Mouse (Mus musculus) inflammation-experienced regulatory T-cells (primary cell): ENCODE data around the gene Ttc36. TPM values are rescaled to one million over a fixed set of nuclear protein-coding genes. Genes with fewer than 3 reads are reported as not detected.

Experiments used
- polyA plus RNA-seq, 2 experiments: library from polyadenylated mRNA; unstranded; fragments of 100-300 nt; shearing (Covaris generic); gene quantifications; one replicate each; pipeline ENCODE4 v1.2.1; 2017

Ttc36 gene
- polyA plus RNA-seq = not detected

DNA sequence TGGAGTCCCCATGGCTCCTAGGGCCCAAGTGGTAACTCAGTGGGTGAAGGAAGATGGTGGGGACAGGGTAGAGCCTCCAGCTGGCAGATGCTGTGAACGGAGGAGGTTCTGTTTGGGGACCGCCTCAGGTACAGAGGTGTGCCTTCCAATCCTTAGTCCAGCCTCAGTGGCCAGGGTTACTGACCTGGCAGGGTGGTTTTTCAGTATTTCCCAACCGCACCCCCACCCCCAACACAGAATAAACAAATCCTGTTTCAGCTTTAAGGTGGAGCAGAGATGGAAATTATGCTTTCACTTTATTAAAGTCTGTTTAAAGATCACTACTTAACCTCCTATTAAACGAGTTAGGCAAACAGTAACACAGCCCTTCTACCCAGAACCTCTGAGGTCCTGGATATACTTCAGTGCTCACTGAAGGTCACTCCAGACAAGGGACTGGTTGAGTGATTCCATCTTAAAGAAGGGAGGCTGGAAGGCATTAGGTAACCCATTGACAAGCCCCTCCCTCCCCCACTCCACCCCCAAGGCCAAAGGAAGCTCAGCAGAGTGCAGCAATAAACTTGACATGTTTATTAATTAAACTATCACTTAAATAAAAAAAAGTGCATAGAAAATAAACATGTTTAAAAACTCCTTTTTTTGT lies at the start of gene Ttc36:
Ttc36 (minus strand) TSS at position 265 of the 643 bp plus-strand sequence.

DNA sequence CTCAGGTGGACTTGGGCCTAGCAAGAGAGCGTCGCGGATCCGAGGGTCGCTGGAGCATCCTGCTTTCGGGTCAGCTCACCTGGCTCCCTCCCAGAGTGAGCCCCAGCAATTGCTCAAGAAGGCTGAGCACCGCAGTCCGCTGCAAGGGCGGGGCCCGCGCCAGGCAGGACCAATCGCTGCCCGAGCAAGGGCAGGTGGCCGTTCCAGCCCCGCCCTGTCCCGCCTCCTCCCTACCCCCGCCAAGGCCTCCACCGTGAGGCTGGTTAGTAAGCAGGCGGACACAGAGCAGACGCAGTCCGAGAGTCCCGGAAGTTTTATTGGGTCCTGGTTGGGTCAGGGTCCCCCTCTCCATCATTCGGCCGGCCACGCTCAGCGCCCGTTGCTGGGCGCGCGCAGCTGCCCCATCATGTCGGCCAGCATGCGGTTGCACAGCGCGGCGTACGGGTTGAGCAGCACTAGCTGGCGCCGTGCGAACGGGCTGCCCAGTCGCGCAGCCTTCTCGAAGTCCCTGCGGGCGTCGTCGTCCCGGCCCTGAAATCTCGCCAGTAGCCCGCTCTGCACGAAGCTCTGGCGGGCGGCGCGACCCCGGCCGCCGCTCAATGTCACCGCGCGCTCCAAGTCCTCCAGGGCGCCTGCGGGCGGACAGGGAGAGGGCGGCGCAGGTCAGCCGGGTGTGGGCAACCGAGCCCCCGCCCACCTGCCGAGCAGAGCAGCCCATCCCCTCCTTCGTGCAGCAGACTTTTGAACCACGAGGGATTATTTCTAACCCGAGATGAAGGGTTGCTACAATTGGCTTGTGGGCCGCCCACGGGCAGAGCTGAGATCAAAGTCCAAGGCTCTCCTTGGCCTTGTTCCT lies 3.5 kb downstream of the Ttc36 start, which contains the start of gene Tmem25:
Tmem25 (minus strand) TSS at position 206 of the 856 bp plus-strand sequence.

DNA sequence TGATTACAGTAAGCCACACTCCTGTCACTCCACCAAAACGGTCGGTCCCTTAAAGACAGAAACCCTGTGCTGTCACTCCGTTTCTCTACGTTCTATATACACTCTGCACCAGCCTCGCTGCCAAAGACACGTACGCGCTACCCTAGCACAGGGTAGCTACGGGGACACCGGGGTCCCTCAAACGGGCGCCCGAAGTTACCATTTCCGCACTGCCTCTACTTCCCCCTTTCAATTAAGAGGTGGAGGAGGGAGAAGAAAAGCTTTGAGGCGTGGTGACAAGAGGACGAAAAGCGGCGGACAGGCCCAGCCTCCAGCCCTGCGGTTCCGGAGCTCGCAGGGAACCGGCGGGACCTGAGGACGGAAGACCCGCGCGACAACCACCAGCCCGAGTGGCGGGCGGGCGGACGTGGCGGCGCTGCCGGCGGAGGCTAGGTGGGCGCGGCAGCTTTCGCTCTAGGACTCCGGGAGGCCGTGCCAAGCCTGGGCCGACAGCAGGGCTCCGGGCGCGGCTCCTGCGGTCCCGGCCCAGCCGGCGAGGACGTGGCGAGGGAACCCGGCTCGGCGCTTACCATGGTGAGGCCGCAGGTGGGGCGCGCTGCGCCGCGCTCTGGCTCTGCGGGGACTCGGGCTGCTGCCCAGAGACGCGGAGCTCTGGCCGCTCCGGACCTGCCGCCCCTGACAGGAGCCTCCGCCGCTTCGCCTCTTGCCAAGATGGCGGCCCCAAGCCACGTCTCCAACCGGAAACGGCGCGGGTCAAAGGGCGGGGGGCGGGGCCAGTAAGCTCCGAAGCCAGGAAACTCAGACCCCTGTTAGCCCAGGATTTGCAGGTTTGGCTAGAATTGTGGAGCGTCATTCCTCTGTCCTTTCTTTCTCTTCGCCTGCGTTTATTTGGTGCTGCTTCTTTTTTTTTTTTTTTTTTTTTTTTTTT lies 35.5 kb downstream of the Ttc36 start, which contains the start of the genes Arcn1 and Ift46:
Arcn1 (minus strand) TSS at position 745 of the 928 bp plus-strand sequence.
Ift46 (plus strand) TSS at position 808 of the 928 bp plus-strand sequence.

Other genes starting within 250 kb of the Ttc36 start
- 10 to 100 TPM in 1 of 2 experiments, 1 to 10 TPM in 1; 7.7 to 67.4 TPM for gene Cxcr5, start 241.2 kb downstream of the Ttc36 start, polyA plus RNA-seq
- 10 to 100 TPM; 25.6 to 34.3 TPM for gene Ddx6, start 198.2 kb downstream of the Ttc36 start, polyA plus RNA-seq
- under 1 TPM; 0.31 to 0.53 TPM for gene Treh, start 129.8 kb downstream of the Ttc36 start, polyA plus RNA-seq
- 1 to 10 TPM; 1.1 to 5.8 TPM for gene Phldb1, start 67.9 kb downstream of the Ttc36 start, polyA plus RNA-seq
- 100 to 1,000 TPM; 131 to 156 TPM for gene Arcn1, start 35.2 kb downstream of the Ttc36 start, polyA plus RNA-seq
- 10 to 100 TPM; 34.2 to 47.8 TPM for gene Ift46, start 35.2 kb downstream of the Ttc36 start, polyA plus RNA-seq
- gene Tmem25, start 3.8 kb downstream of the Ttc36 start, polyA plus RNA-seq = 1 to 10 TPM in 1 of 2 experiments, under 1 TPM in 1; 0.19 to 2.1 TPM
- 10 to 100 TPM; 62.9 to 84.1 TPM for gene Kmt2a, start 78.2 kb upstream of the Ttc36 start, polyA plus RNA-seq
- gene Atp5l, start 117.7 kb upstream of the Ttc36 start, polyA plus RNA-seq = 100 to 1,000 TPM; 295 to 303 TPM
- gene Ube4a, start 162.5 kb upstream of the Ttc36 start, polyA plus RNA-seq = 10 to 100 TPM; 45.1 to 47.9 TPM
- gene Cd3g, start 177.4 kb upstream of the Ttc36 start, polyA plus RNA-seq = 1,000 to 10,000 TPM; 1,426 to 1,451 TPM
- 100 to 1,000 TPM; 756 to 785 TPM for gene Cd3d, start 178.7 kb upstream of the Ttc36 start, polyA plus RNA-seq
- 1,000 to 10,000 TPM; 1,280 to 1,314 TPM for gene Cd3e, start 206.6 kb upstream of the Ttc36 start, polyA plus RNA-seq
- under 1 TPM; 0.13 to 0.28 TPM for gene Mpzl2, start 236.7 kb upstream of the Ttc36 start, polyA plus RNA-seq